Mouse (Mus musculus) heart, embryonic 16.5 days (tissue): ENCODE measurements around the gene Ggta1. TPM values are rescaled to one million over a fixed set of nuclear protein-coding genes. Genes with fewer than 3 reads are reported as not detected.

Experiments
- ATAC-seq: fragments of 200-750 bp; cut with Nextera tagmentation; replicated peaks from 2 replicates; pipeline ENCODE4 v1.8.0; 2017; ENCODE audit warnings: moderate number of reproducible peaks; ENCODE audit not compliant: insufficient read depth, low FRiP score; ENCODE audit errors: extremely low read depth
- H3K27ac ChIP-seq: fragments of 300-500 bp; sonication (generic); 2 replicates; pipeline ENCODE4 v1.5.1; 2014; ENCODE audit warnings: mild to moderate bottlenecking, low read length, control low read depth, moderate library complexity
- H3K27me3 ChIP-seq: fragments of 300-500 bp; sonication (generic); 2 replicates; pipeline ENCODE4 v1.6.1; 2014; ENCODE audit warnings: low read length, mixed read lengths; ENCODE audit not compliant: control insufficient read depth, insufficient read depth
- H3K36me3 ChIP-seq: fragments of 300-500 bp; sonication (generic); 2 replicates; pipeline ENCODE4 v1.6.1; 2014; ENCODE audit not compliant: control insufficient read depth, insufficient read depth
- H3K4me1 ChIP-seq: fragments of 300-500 bp; sonication (generic); 2 replicates; pipeline ENCODE4 v1.6.1; 2014; ENCODE audit warnings: low read length, mixed read lengths; ENCODE audit not compliant: control insufficient read depth, insufficient read depth
- H3K4me2 ChIP-seq: fragments of 300-500 bp; sonication (generic); 2 replicates; pipeline ENCODE4 v1.6.1; 2014; ENCODE audit warnings: low read depth, mild to moderate bottlenecking, control low read depth, low read length
- H3K4me3 ChIP-seq: fragments of 300-500 bp; sonication (generic); 2 replicates; pipeline ENCODE4 v1.5.1; 2014; ENCODE audit warnings: mild to moderate bottlenecking, control low read depth, low read length
- H3K9ac ChIP-seq: fragments of 300-500 bp; sonication (generic); 2 replicates; pipeline ENCODE4 v1.6.1; 2014; ENCODE audit warnings: low read length, control low read depth
- H3K9me3 ChIP-seq: fragments of 300-500 bp; sonication (generic); replicated peaks from 2 replicates; pipeline ENCODE4 v1.6.1; 2016; ENCODE audit warnings: low read length; ENCODE audit not compliant: control insufficient read depth
- whole genome bisulfite sequencing: fragments of 180-500 bp; shearing (Covaris S2); extraction: QIAGEN DNeasy Blood & Tissue Kit; methylation state at CpG from one replicate; pipeline ENCODE4 v1.1.7; 2014; 5-methylcytosine and 5-hydroxymethylcytosine counted together
- polyA plus RNA-seq: library from polyadenylated mRNA; unstranded; fragments of >200 nt; fragmentation: Nextera tagmentation; extraction: Ambion mirVana; gene quantifications from 2 replicates; pipeline ENCODE4 v1.2.1, GENCODE M21; 2015

The Ggta1 gene
- polyA plus RNA-seq, 1 experiment from 2014 or later: 30.9 TPM

DNA sequence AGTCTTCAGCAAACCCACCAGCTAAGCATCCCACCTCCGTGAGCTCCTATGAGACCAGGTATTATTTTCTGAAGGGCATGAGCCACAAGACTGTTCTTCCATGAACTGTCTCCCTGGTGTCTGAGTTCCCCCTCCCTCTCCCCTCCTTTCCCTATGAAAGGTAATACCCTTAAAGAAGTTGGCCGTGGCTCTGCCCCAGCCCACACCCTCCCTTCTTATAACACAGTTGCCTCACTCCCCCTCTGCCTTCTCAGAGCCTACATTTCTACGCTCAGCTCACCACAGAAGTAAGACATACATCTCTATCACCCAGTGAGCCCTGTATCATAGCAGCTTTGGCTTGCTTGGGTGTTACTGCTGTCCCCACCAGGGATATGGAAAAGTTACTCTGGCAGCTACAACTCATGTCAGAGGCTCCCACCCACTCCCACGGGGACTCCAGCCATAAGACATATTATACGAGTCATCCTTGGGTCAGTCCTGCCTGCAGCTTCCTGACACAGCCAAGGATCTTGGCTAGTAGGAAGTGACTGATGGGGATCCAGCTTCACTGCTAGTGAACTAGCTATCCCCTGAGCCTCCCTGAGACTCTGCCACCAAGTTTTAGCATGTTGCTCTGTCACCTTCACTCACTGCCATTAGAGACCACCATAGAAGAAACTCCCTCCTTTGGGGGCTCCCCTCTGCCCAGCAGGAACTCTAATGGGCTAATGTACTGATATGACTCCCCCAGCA, 33.4 kb upstream of the Ggta1 start:
- H3K9ac ChIP-seq: no peak overlapping the region
- peaks cover 15% of the 10 kb centered on the region for H3K4me1 ChIP-seq
- peak overlapping the region; percentile 17; the same call in 1 of the 2 replicates for H3K4me2 ChIP-seq
- WGBS: 47% methylated on average over 5 of the region's 5 CpGs
- no peaks in the 10 kb centered on the region for H3K27me3 ChIP-seq
- H3K27ac ChIP-seq: peak overlapping the region; percentile 79
- peaks cover 5% of the 10 kb centered on the region; the same call in 1 of the 2 replicates for H3K9me3 ChIP-seq
- H3K4me3 ChIP-seq: no peak overlapping the region
- H3K36me3 ChIP-seq: no peaks in the 10 kb centered on the region
- ATAC-seq: no peak

DNA sequence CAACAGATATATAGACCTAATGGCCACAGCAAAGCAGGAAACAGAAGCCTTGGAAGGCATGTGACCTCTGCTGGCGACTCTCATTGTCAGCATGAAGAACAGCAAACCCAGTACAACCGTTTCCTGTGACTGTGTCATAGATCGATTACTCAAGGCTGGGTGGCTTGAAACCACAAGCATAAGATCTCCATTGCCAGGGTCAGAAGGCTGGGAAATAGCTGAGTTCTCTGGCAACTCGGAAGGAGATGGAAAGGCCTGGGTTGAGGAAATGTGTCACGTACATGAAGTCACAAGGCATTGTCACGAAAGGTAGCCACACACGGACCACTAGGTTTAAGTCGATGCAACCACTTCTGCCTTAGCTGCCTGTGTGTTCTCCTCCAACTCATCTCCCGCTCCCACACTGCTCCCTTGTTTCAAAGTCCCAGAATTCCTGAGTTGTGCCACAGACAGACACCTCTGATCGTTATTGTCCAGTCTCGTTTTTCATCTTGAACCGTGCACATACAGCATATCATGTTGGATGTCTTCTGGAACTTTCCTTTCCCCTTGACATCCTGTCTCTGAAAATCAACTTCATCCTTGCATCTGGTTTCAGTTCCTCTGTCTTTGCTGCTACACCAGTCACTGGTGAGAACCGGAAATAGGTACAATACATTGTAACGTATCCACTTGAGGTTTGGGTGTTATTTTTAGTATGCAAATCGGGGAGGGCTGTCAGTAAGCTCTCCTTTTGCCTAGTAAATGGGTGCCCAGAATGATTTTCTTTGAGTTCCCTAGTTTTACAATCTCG, 32.7 kb upstream of the Ggta1 start:
- Histone ChIP-seq H3K27ac (peak overlapping the region; percentile 79), H3K4me3 (no peak overlapping the region), H3K9me3 (peaks cover 1% of the 10 kb centered on the region; the same call in 1 of the 2 replicates), H3K9ac (no peak overlapping the region), H3K4me1 (peaks cover 16% of the 10 kb centered on the region), H3K4me2 (peak overlapping the region; percentile 17; the same call in 1 of the 2 replicates), H3K36me3 (no peaks in the 10 kb centered on the region), H3K27me3 (no peaks in the 10 kb centered on the region)
- 52% methylated on average over 16 of the region's 16 CpGs for WGBS
- ATAC-seq: 0 out of 2 replicates have a peak, but pooled peaks have one; percentile 45

DNA sequence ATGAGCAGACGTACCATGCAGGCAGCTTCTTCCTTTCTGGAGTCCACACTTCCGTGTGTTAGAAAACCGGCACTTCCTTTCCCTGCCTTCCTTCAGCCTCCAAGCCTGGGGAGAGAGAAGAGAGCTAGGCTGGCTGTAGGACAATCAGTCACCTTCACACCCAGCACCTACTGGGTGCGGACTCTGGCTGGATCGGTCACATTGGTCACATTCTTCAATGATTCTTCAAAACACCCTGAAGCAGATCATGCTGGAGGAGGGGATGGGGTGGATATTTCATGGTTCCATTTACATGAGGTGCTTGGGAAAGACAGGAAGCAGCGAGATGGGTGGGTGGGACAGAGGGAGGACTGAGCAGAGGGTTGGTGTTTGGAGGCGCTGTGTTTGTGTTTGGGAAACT, 30.5 kb upstream of the Ggta1 start:
- H3K36me3 ChIP-seq: no peaks in the 10 kb centered on the region
- H3K27ac ChIP-seq: no peak overlapping the region
- 80% methylated on average over 7 of the region's 7 CpGs for WGBS
- ATAC-seq: no peak
- H3K4me2 ChIP-seq: no peak overlapping the region
- no peaks in the 10 kb centered on the region for H3K27me3 ChIP-seq
- no peak overlapping the region for H3K4me3 ChIP-seq
- H3K9ac ChIP-seq: no peak overlapping the region
- H3K9me3 ChIP-seq: no peaks in the 10 kb centered on the region
- peaks cover 22% of the 10 kb centered on the region for H3K4me1 ChIP-seq

DNA sequence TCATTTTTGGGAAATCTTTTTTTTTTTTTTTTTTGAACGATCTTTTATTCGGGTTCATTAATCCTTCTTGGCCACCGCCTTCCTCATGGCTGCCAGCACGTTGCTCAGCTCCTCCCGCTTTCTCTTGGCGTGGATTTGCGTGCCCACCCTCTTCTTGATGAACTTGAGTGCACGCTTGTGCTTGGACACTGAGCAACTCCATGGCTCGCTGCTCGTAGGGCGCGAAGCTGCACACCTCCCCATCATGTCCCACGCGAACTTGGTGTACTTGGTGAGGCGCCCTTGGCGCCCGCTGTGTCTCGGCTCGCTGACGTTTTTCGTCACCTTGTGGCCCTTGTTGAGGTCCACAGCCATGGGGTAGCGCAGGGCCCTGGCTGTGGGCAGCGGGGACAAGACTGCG, 28.1 kb upstream of the Ggta1 start:
- WGBS: 90% methylated on average over 24 of the region's 24 CpGs
- H3K4me2 ChIP-seq: no peak overlapping the region
- H3K27ac ChIP-seq: no peak overlapping the region
- no peaks in the 10 kb centered on the region for H3K27me3 ChIP-seq
- H3K4me1 ChIP-seq: peaks cover 16% of the 10 kb centered on the region
- no peak overlapping the region for H3K4me3 ChIP-seq
- H3K36me3 ChIP-seq: no peaks in the 10 kb centered on the region
- ATAC-seq: no peak
- no peak overlapping the region for H3K9ac ChIP-seq
- no peaks in the 10 kb centered on the region for H3K9me3 ChIP-seq

DNA sequence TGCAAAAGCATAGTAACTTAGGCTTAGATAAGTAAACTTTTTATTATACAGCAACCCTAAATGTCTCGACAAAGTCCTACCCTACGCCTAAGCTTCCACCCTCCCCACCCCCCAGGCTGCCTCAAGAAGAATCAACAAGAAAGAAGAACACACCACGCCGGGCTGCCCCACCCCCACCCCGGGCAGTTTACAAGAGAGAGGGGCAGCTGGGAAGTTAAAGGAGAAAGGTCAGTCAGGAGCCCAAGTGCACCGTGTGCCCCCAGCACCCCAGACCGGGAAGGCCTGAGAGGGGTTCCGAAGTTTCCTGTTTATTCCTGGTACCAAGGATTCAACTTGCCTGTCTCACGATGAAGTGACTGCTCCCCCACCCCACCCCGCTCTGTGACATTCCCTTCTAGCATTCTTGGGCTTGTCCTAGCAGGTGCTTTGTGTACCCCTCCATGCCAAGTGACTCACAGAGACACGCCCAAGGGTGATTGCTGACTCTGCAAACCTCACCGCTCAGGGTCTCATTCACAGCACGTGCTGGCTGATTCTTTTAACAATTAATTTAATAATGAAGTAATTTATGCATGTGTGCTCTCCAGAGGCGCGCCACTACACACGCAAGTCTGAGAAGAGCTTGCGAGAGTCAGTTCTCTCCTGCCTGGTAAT, 27.6 kb upstream of the Ggta1 start:
- Histone ChIP-seq H3K4me3 (no peak overlapping the region), H3K9me3 (no peaks in the 10 kb centered on the region), H3K4me2 (peak overlapping the region; percentile 5; the same call in 1 of the 2 replicates), H3K27ac (no peak overlapping the region), H3K4me1 (peaks cover 10% of the 10 kb centered on the region), H3K9ac (no peak overlapping the region), H3K27me3 (no peaks in the 10 kb centered on the region), H3K36me3 (no peaks in the 10 kb centered on the region)
- ATAC-seq: no peak
- WGBS: 41% methylated on average over 17 of the region's 17 CpGs

DNA sequence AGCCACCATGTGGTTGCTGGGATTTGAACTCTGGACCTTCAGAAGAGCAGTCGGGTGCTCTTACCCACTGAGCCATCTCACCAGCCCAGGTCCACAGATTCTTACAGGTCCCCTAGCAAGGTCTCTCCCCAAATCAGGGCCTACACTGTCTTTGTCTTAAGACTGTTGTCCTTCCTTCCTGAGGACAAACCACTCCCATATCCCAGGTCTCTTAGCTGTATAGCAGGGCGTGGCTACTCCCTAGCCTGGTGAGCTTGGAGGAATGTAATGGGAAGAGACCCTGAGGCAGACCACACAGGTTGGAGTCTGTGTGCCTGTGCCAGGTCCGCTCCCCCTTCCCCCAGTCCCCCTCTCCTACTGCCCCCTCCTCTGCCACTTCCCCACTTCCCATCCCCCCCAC, 24.7 kb upstream of the Ggta1 start:
- ATAC-seq: no peak
- 74% methylated on average over 3 of the region's 3 CpGs for WGBS

DNA sequence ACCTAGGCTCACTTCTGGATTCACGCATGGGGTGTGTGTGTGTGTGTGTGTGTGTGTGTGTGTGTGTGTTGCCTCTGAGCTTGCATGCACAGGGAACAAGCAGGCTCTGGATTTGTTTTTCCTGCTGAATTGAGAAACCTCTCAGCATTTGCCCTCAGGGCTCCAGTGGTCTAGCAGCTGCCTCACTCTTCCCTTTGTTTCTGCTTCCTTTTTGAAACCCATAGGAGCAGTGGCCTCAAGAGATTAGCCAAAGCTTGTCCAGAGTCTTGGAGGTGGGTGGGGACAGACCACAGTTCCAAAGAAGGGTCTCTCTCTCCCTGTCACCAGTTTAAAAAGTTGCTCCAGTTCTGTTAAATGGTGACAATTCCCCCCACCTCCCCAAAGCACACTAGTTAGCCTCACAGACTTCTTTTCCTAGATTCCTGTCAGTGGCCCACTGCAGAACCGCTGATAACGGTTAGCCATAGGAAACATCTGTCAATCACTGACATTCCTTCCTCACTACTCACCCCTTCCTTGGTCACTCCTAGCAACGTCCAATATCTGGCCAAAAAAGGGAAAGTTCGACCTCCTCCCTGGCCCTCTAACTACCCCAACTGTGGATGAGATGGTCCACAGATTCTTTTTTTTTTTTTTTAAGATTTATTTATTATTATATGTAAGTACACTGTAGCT, 24.1 kb upstream of the Ggta1 start:
- no peak overlapping the region for H3K9ac ChIP-seq
- ATAC-seq: no peak; the same call in 1 of the 2 replicates
- no peak overlapping the region for H3K4me2 ChIP-seq
- H3K27ac ChIP-seq: no peak overlapping the region
- H3K4me3 ChIP-seq: no peak overlapping the region
- H3K4me1 ChIP-seq: peaks cover 10% of the 10 kb centered on the region
- H3K36me3 ChIP-seq: no peaks in the 10 kb centered on the region
- no peaks in the 10 kb centered on the region for H3K9me3 ChIP-seq
- WGBS: 23% methylated on average over 5 of the region's 5 CpGs
- H3K27me3 ChIP-seq: no peaks in the 10 kb centered on the region

More for the DNA sequence above, 24.7 kb upstream of the Ggta1 start:
- H3K27me3 ChIP-seq: no peaks in the 10 kb centered on the region
- H3K4me1 ChIP-seq: peaks cover 10% of the 10 kb centered on the region
- no peak overlapping the region for H3K4me3 ChIP-seq
- no peak overlapping the region for H3K4me2 ChIP-seq
- no peaks in the 10 kb centered on the region for H3K36me3 ChIP-seq
- no peak overlapping the region for H3K9ac ChIP-seq
- H3K9me3 ChIP-seq: no peaks in the 10 kb centered on the region
- no peak overlapping the region for H3K27ac ChIP-seq

DNA sequence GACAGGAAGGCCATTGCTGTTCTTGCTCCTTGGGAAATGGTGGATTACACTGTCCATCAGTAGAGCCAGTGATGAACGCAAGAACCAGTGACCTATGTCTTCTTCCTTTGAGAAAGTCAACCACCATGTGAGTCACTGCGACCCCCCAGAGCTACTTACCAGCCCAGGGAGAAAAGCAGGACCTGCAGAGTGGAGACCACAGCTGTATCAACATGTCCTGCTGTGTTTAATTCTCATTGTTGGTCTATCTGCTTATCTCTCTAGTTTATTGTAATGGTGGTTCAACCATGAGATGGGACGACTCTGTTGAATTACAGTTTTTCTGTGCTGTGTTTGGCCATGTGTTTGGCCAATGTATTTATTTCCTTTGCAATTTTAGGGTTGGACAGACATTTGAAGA, 21.1 kb upstream of the Ggta1 start:
- ATAC-seq: no peak
- WGBS: 89% methylated on average over 3 of the region's 3 CpGs
- H3K9ac ChIP-seq: no peak overlapping the region

More for the DNA sequence above, 21.1 kb upstream of the Ggta1 start:
- no peak overlapping the region for H3K4me3 ChIP-seq
- no peak overlapping the region for H3K27ac ChIP-seq
- H3K36me3 ChIP-seq: no peaks in the 10 kb centered on the region
- H3K9me3 ChIP-seq: no peaks in the 10 kb centered on the region
- no peaks in the 10 kb centered on the region for H3K27me3 ChIP-seq
- no peak overlapping the region for H3K4me2 ChIP-seq
- peaks cover 11% of the 10 kb centered on the region for H3K4me1 ChIP-seq
